Mouse (Mus musculus): ENCODE data around the gene Prrg2.

Prrg2 gene

GRCm38 (mm10) chr7:45058607-45059571 is 3.6 kb downstream of the Prrg2 start:
- in situ Hi-C loops (cut with MboI; ENCODE audit: low sequenced_read_pairs) = no loop called here

GRCm38 (mm10) chr7:45056972-45057348 is 5.5 kb downstream of the Prrg2 start:
- in situ Hi-C loops (cut with MboI; ENCODE audit: low sequenced_read_pairs) = no loop called here

- in situ Hi-C loops (cut with MboI; ENCODE audit: low sequenced_read_pairs) = no loop called here
Measured at GRCm38 (mm10) chr7:45056329-45056971, 6.0 kb downstream of the Prrg2 start.

GRCm38 (mm10) chr7:45053931-45054510 is 8.5 kb downstream of the Prrg2 start:
- in situ Hi-C loops (cut with MboI; ENCODE audit: low sequenced_read_pairs) = no loop called here

- in situ Hi-C loops (cut with MboI; ENCODE audit: low sequenced_read_pairs) = no loop called here
Measured at GRCm38 (mm10) chr7:45053117-45053930, 9.2 kb downstream of the Prrg2 start.

GRCm38 (mm10) chr7:45052862-45053116 is 9.7 kb downstream of the Prrg2 start, which contains the start of gene Prr12:
Prr12 (minus strand) TSS chr7:45052881.
- in situ Hi-C loops (cut with MboI; ENCODE audit: low sequenced_read_pairs) = no loop called here

GRCm38 (mm10) chr7:45052181-45052861 is 10.2 kb downstream of the Prrg2 start:
- in situ Hi-C loops (cut with MboI; ENCODE audit: low sequenced_read_pairs) = no loop called here

GRCm38 (mm10) chr7:45051601-45051974 is 10.9 kb downstream of the Prrg2 start:
- in situ Hi-C loops (cut with MboI; ENCODE audit: low sequenced_read_pairs) = no loop called here

- in situ Hi-C loops (cut with MboI; ENCODE audit: low sequenced_read_pairs) = no loop called here
Measured at GRCm38 (mm10) chr7:45050945-45051600, 11.4 kb downstream of the Prrg2 start.

- in situ Hi-C loops (cut with MboI; ENCODE audit: low sequenced_read_pairs) = no loop called here
Measured at GRCm38 (mm10) chr7:45048923-45049657, 13.4 kb downstream of the Prrg2 start.

- in situ Hi-C loops (cut with MboI; ENCODE audit: low sequenced_read_pairs) = no loop called here
Measured at GRCm38 (mm10) chr7:45048001-45048890, 14.2 kb downstream of the Prrg2 start.

GRCm38 (mm10) chr7:45047491-45047890 is 15.0 kb downstream of the Prrg2 start:
- in situ Hi-C loops (cut with MboI; ENCODE audit: low sequenced_read_pairs) = no loop called here

GRCm38 (mm10) chr7:45046853-45047350 is 15.6 kb downstream of the Prrg2 start:
- in situ Hi-C loops (cut with MboI; ENCODE audit: low sequenced_read_pairs) = no loop called here

GRCm38 (mm10) chr7:45045741-45046140 is 16.7 kb downstream of the Prrg2 start:
- in situ Hi-C loops (cut with MboI; ENCODE audit: low sequenced_read_pairs) = no loop called here

GRCm38 (mm10) chr7:45043307-45043706 is 19.2 kb downstream of the Prrg2 start:
- in situ Hi-C loops (cut with MboI; ENCODE audit: low sequenced_read_pairs) = no loop called here

- in situ Hi-C loops (cut with MboI; ENCODE audit: low sequenced_read_pairs) = no loop called here
Measured at GRCm38 (mm10) chr7:45040851-45041250, 21.6 kb downstream of the Prrg2 start.

- in situ Hi-C loops (cut with MboI; ENCODE audit: low sequenced_read_pairs) = no loop called here
Measured at GRCm38 (mm10) chr7:45038411-45038810, 24.1 kb downstream of the Prrg2 start.

GRCm38 (mm10) chr7:45037720-45038361 is 24.6 kb downstream of the Prrg2 start:
- in situ Hi-C loops (cut with MboI; ENCODE audit: low sequenced_read_pairs) = no loop called here
